Mouse (Mus musculus) Muller cell, postnatal 12 days (primary cell): Measurements from ENCODE around the gene Stxbp3.
"Not testable (repeated sequence)": the region's sequence is repeated elsewhere in the genome, so short reads cannot be mapped to it uniquely, and the experiment has no call there.

Experiments used
- DNase-seq: peaks from one replicate; pipeline ENCODE4 v3.0.0-alpha.2; 2015; ENCODE audit errors: inconsistent ontology term

Stxbp3 gene

GRCm38 (mm10) chr3:108840000-108840715 is at the start of gene Stxbp3:
TSS of gene Stxbp3 (minus strand) at chr3:108840526.
- peak; percentile 98 for DNase-seq

GRCm38 (mm10) chr3:108889908-108890307 is 49.6 kb upstream of the Stxbp3 start, which contains the start of gene Fndc7:
TSS of gene Fndc7 (minus strand) at chr3:108890008.
- no peak for DNase-seq

DNA sequence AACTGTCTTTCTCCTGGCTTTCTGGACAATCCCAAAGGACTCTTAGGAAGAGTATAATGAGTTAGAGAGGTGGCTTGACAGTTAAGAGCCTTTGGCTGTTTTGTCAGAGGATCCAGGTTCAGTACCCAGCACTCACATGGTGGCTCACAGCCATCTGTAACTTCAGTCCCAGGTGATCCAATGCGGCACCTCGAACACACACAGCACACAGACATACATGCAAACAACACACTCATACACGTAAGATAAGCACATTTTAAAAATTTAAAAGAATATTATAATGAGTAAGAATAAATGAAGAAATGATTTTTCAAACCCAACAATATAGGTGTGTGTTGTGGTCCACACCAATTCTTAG is 47.3 kb upstream of the Stxbp3 start:
- no peak for DNase-seq

GRCm38 (mm10) chr3:108886934-108887617 is 46.8 kb upstream of the Stxbp3 start:
- DNase-seq, result no peak

- DNase-seq, result peak; percentile 91
Observed at GRCm38 (mm10) chr3:108885686-108886530, 45.6 kb upstream of the Stxbp3 start.

GRCm38 (mm10) chr3:108884706-108885289 is 44.5 kb upstream of the Stxbp3 start:
- DNase-seq, result no peak

DNA sequence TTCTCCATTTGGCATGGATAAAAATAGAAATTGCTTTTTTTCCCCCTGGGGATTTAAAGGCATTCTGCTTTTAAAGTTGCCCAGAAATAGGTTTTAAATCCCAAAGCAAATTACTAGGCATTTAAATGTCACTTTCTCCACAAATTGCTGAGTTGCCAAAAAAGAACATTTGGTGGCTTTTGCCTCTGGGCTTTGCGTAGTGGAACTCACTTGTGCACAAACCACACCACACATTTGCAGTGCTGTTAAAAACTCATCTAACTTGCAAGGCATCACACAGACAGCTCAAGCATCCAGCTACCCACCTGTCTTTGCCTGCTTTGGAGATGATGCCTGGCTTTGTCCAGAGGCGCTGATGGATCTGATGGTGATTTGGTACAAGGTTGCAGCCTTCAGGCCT is 42.7 kb upstream of the Stxbp3 start:
- no peak for DNase-seq

GRCm38 (mm10) chr3:108881873-108882272 is 41.5 kb upstream of the Stxbp3 start:
- peak; percentile 62 for DNase-seq

DNA sequence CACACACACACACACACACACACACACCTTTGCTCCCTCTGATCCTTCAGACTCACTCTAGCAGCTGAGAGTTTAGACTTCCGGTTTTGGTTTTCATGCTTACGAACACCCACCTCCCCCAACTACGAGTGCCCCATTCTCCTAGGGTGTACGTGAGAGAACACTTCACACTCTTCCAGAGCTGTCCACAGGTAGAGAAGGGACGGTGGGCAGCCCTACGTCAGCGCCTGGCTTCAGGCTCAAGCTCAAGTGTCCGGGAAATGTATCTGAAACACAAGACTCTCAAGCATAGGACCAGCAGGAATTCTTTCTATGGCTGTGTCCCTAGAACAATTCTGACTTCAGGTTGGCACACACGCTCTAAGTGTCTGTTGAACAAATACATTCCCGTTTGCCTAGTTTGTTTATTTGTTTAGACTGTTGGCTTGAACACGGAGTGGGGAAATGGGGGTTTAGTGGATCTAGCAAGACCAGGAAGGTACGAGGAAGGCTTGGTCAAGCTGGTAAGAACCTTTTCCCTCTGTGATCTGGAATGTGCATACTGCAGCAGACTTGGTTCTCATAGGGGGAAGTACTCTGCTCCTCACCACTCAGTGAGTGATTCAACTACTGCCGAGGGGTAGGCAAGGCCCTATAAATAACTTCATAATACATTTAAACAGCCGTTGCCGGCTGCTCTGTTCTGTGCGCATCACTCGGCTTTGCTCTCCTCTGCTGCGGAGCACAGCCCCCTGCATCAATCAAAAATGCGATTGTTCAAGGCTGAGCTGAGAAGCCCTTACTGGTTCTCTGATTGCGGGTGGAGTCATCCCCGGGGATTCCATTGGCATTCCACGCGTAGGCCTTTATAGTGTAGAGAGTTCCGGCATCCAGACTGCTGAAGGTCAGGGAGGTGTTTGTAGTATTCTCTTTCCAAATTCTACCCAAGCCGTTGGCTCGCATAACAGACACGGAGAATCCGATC is 40.5 kb upstream of the Stxbp3 start:
- no peak for DNase-seq

DNA sequence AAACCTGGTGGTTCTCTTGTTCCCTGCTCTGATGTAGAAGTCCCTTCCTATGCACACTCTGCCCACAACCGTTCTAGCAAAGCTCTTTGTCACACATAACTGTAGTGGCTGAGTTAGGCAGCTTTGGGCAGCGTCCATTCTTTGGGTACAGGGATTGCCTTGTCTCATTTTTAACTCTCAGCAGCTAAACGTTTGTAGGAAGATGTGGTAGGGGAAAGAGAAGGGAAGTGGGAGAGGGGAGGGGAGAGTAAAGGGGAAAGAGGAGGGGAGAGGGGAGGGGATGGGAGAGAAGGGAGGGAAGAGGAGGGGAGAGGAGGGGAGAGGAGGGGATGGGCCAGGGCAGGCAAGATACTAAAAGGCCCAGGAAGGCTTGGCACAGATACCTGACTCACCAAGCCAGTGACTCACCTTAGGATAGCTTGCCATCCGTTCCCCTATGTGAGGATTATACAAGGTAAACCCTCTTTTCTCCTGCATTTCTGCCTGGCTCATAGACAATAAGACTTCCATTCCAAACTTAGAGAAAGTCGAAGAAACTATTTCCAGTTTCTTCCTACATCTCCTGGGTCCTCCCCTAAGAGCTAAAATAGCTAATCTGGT is 39.6 kb upstream of the Stxbp3 start:
- no peak for DNase-seq

GRCm38 (mm10) chr3:108879129-108879528 is 38.8 kb upstream of the Stxbp3 start:
- DNase-seq, result no peak

DNA sequence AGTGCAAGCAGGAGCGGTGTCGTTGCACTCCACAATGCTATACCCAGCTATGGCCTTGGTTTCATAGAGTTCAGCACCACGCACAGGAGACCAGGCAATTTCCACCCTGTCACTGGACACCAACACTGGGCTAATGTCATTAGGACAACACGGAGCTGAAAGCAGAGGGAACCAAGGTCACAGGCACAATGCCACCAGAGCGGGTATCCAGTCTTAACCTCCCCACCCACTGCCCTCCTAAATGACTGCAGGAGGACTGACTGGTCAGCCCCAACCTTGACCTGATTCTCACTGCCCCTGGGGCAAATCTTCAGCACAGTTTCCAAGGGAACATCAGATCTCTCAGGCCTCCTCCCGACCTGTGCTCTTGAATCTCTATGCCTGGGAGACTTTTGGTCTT is 30.3 kb upstream of the Stxbp3 start:
- no peak for DNase-seq

- no peak for DNase-seq
Observed at GRCm38 (mm10) chr3:108867449-108867848, 27.1 kb upstream of the Stxbp3 start.

- DNase-seq, result no peak
Observed at GRCm38 (mm10) chr3:108865676-108866075, 25.4 kb upstream of the Stxbp3 start.

DNA sequence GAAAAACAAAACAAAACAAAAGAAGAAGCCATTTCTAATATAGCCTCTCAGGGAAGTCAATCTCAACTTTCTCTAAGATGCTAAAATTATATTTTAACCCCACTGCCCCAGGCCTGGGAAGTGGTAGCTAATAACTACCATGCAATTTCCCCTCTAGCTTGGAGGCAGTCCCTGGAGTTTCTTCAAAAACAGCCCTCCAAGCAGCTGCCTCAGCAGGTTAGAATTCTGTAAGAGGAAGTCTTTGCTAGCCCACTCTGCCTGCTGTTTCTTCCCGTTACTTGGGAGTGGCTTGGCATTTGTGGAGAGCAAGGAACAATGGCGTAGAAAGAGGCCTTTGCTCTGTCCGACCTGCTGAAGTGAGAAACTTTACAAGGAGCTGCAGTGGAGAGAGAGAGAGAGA is 24.8 kb upstream of the Stxbp3 start:
- DNase-seq, result no peak

DNA sequence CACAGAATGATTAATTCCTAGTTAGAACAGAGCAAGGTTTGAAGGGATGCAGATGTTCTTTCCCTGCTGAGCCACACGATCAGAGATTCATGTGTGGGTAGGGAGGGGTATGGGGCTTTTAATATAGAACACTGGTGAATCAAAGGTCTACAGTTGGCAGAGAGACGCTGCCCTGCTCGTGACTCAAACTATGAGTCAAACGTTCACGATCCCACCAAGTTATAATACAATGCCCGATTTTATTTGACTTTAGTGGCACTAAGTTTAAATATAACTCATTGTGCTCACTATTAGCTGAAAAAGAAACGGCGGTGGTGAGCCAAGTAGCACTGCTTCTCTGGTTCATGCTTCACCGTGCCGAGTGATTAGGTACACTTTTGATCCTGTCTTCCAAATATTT is 22.8 kb upstream of the Stxbp3 start:
- peak; percentile 62 for DNase-seq

- DNase-seq, result not testable (repeated sequence)
Observed at GRCm38 (mm10) chr3:108862282-108862681, 22.0 kb upstream of the Stxbp3 start.

GRCm38 (mm10) chr3:108860786-108861185 is 20.5 kb upstream of the Stxbp3 start:
- DNase-seq, result peak; percentile 62

GRCm38 (mm10) chr3:108858231-108858770 is 18.0 kb upstream of the Stxbp3 start:
- peak; percentile 96 for DNase-seq

- DNase-seq, result no peak
Observed at GRCm38 (mm10) chr3:108857714-108858113, 17.4 kb upstream of the Stxbp3 start.
